Mouse (Mus musculus) erythroid progenitor cell, adult 5-6 weeks (primary cell): ENCODE data around the gene Cnnm2. TPM values are rescaled to one million over a fixed set of nuclear protein-coding genes. Genes with fewer than 3 reads are reported as not detected.
A peak's percentile ranks its signal among the peaks of the same experiment; 100 is the strongest.

ENCODE experiments used
- ATAC-seq: replicated peaks from 2 replicates; pipeline ENCODE4 v1.8.0; 2016; ENCODE audit warnings: moderate number of reproducible peaks, mild to moderate bottlenecking, moderate TSS enrichment, inconsistent platforms; ENCODE audit not compliant: poor library complexity, low FRiP score, severe bottlenecking
- total RNA-seq, 2 experiments: library from RNA; stranded (forward) in 1 of 2; stranded (reverse) in 1 of 2; fragments of 150-400 nt in 1 of 2; fragments of 186-747, 209-891 nt in 1 of 2; gene quantifications; 2 replicates each; pipeline versions ENCODE4 v1.2.3 to v1.2.4; 2015 to 2017; ENCODE audit warnings: low replicate concordance in 2 of 2

Cnnm2 gene
- total RNA-seq, 2 experiments from 2014 or later = 39.8 to 40.1 TPM

- no peak for ATAC-seq
Measured at GRCm38 (mm10) chr19:46871651-46872050, 110.3 kb downstream of the Cnnm2 start.

- no peak for ATAC-seq
Measured at GRCm38 (mm10) chr19:46873924-46874323, 112.5 kb downstream of the Cnnm2 start.

GRCm38 (mm10) chr19:46875790-46876189 is 114.4 kb downstream of the Cnnm2 start:
- peak; percentile 69 for ATAC-seq

GRCm38 (mm10) chr19:46877886-46878285 is 116.5 kb downstream of the Cnnm2 start:
- ATAC-seq = no peak

DNA sequence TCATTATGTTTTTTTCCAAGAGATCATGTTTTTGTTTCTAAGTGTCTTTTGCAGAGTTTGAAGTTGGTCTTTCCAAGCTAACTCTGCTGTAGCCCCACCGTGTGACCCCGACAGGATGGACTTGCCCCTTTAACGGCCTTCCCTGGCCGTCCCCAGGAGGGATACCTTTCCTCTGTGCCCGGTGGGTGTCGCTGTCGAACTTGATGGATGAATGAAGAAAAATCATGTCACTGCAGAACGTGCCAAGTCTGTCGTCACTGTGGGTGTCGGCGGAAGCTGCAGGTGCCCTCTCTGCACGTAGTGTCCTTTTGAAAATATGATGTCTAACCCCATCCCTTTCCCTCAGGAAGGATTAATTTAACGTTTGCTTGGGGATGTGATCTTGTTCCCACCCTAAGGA is 117.0 kb downstream of the Cnnm2 start:
- ATAC-seq = no peak

DNA sequence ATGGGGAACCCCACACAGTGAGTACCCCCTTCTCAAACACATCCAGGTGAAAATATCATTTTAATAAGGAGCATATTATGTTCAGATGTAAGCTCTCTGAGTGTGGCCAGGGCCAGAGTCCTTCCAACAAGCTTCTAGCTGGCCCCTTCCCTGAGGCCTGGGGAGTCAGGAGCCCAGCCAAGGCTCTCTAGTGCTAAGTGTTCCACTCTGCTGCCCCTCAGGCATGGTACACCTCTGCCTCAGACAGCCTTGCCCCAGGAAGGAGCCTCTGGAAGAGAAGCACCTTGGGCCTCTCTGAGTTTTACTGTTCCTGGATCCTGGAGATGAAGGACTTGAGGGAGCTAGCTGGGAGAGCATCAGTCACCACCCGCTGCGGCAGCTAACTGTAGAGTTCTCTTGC is 118.5 kb downstream of the Cnnm2 start:
- no peak for ATAC-seq

- ATAC-seq = no peak
Measured at GRCm38 (mm10) chr19:46885365-46885764, 124.0 kb downstream of the Cnnm2 start.

DNA sequence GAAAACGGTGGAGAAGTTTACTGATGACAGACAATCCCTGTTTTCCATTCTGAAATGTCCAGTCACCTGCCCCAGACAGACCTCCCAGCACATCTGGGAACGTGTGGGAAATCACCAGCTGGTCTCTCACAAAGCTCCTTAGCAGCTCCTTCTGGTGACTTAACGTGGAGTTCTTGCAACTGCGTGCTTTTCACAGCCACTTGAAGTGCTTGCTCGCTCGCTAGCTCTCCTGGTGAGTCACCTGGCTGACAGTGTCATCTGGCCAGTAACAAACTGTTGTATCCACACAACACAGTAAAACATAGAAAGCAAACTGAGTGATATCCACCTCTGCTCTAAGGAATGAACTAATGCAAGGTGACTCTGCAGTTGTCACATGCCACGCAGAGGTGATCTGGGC is 125.4 kb downstream of the Cnnm2 start:
- ATAC-seq = no peak

GRCm38 (mm10) chr19:46887811-46888527 is 126.6 kb downstream of the Cnnm2 start:
- ATAC-seq = no peak

DNA sequence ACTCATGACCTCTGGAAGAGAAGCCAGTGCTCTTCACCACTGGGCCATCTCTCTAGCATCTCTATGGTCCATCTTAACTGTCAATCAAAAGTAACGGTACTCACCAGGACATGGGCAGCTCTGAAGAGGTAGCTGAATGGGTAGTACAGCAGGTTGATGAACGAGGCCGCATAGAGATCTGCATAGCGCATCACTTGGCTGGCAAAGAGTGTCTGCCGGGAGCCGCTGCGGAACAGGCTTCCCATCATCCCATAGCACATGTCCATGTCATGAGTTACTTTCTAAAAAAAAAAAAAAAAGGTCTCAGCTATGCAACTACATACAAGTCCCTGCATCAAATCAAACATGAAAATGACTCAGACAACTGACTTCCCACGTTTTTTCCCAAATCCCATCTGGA is 128.3 kb downstream of the Cnnm2 start:
- no peak for ATAC-seq

DNA sequence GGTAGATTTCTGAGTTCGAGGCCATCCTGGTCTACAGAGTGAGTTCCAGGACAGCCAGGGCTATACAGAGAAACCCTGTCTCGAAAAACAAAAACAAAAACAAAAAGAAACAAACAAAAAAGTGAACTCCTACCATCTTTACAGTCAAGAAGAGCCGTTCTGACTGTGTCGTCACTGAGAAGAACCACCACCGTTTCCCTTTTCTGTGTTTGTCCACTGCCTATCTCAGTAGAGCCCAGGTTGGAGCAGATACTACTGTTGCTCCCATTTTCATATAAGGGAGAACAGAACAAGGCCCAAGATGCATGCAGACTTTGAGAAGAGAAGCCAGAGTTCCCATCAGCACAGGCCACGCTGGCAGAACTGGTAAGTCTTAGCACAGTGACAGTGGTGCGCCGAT is 129.3 kb downstream of the Cnnm2 start:
- no peak for ATAC-seq

DNA sequence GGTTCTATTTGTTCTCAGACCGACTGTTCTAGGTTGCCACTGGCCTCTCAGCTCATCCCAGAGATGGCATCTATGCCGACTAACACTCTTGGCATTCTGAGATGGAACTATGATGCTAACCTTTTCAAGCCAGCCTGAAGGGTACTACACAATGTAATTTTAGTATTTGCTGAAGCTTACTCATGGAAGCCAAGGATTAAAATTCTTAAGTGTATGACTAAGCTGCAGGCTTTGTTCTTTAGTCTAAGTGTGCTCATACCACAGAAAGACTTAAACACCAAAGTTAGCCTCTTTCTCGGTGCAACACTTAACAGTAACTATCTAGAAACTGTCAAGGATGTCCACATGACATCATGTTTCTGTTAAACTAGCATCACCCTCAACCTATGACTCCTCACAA is 131.5 kb downstream of the Cnnm2 start:
- no peak for ATAC-seq

DNA sequence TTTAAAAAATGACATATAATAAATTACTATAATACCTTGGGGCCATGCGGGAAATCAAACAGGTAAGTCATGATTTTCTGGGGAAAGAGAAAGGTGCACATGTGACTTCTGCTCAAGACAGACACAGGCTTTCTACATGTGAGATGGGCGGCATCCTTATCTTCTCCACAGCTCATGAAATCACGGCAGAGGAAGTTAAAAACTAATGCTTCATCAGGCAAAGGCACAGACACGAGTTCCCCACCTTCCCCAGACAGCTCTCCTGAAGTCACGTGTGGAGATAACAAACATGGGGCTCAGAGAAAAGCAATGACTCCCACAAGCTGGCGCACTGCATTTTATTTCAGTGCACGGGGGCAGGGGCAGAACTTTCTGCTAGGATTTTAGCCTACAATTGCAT is 132.1 kb downstream of the Cnnm2 start:
- no peak for ATAC-seq

DNA sequence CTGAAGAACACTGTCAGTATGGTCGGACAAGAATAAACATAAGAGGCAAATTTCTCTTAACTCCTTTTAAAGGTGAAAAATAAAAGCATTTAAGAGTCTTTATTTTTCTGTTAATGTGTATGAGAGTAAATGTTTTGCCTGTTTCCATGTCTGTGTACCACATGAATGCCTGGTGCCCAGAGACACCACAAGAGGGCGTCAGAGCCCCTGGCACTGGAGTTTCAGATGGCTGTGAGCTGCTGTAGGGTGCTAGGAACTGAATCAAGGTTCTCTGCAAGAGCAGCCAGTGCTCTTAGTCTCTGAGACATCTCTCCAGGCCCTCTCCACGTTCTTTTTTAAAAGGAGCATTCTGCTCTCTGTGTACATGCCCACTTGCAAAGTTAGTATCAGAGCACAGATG is 135.7 kb downstream of the Cnnm2 start:
- no peak for ATAC-seq

DNA sequence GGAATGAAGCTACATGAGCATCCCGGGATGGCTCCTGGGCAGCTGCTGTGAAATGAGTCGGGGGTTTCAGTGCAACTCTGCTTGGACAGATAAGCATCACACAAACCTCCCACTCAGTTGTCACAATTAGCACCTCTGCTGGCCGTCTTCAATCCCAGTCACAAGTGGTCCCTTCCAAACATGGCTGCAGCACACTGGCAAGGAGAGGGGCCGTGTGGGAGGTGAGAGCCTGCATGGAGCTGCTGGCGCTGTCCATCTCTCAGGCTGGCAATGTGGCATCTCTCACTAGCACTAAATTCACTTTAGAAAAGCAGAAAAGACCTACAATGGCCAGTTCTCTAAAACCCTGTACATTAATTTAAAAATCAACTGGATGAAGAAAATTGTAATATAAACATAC is 136.8 kb downstream of the Cnnm2 start:
- ATAC-seq = no peak

DNA sequence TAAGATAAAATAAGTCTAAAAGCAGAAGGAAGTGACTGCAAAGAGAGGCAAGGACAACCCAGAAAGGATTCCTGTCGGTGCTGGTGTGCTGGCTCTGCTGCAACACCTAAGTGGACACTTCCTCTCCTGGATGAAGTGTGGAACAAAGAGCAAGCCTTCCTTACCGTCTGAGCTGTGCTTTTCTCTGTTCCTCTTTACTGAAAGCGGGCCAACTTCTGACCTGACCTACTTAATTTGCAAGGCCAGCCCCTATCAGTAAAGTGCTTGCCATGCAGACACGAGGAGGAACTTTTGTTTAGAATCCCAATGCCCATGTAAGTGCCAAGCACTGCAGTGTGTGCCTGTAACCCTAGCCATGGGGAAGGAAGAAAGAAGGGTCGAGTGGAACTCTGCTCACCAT is 137.9 kb downstream of the Cnnm2 start:
- no peak for ATAC-seq

GRCm38 (mm10) chr19:46899871-46900270 is 138.5 kb downstream of the Cnnm2 start:
- no peak for ATAC-seq

DNA sequence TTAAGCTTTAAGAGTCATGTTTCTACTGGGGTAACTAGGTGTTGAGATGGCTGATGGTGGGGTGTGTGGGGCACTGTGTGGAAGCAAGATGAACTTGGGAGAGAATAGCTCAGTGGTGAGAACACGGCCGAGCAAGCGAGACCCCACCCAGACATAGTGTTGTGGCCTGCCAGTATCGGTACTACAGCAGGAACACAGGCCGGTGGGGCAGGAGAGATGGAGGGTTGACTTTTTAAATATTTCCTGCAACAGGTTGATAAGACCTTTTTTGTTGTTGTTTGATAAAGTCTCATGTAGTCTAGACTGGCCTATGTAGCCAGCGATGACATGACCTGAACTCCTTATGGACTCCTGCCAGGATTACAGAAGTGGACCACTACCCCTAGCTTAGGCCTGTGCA is 139.4 kb downstream of the Cnnm2 start:
- ATAC-seq = peak; percentile 33

GRCm38 (mm10) chr19:46901323-46901722 is 139.9 kb downstream of the Cnnm2 start:
- ATAC-seq = no peak

GRCm38 (mm10) chr19:46903379-46903778 is 142.0 kb downstream of the Cnnm2 start:
- ATAC-seq = no peak

- peak; percentile 40 for ATAC-seq
Measured at GRCm38 (mm10) chr19:46904907-46905306, 143.5 kb downstream of the Cnnm2 start.

- ATAC-seq = peak; percentile 88
Measured at GRCm38 (mm10) chr19:46905383-46905782, 144.0 kb downstream of the Cnnm2 start.
